Mouse (Mus musculus) frontal cortex, postnatal 25 days (tissue): ENCODE results near the gene Lrrk2.
"Not testable (repeated sequence)": the region's sequence is repeated elsewhere in the genome, so short reads cannot be mapped to it uniquely, and the experiment has no call there.

ENCODE experiments used
- DNase-seq, 2 experiments: peaks; one replicate each; pipeline ENCODE4 v3.0.0; 2022; ENCODE audit warnings: low spot score in 2 of 2

The Lrrk2 gene

GRCm38 (mm10) chr15:91806463-91806862 is 133.5 kb downstream of the Lrrk2 start:
- DNase-seq, result no peak

- DNase-seq, result no peak
Measured at GRCm38 (mm10) chr15:91835319-91835718, 162.3 kb downstream of the Lrrk2 start.

- no peak for DNase-seq
Measured at GRCm38 (mm10) chr15:91837965-91838364, 165.0 kb downstream of the Lrrk2 start, which contains the start of gene Smgc. Smgc (plus strand) TSS chr15:91838265.

GRCm38 (mm10) chr15:91864130-91864529 is 191.2 kb downstream of the Lrrk2 start:
- DNase-seq, result not testable (repeated sequence)
